Mouse (Mus musculus): Measurements from ENCODE around the gene Fam71f1. TPM values are rescaled to one million over a fixed set of nuclear protein-coding genes. Genes with fewer than 3 reads are reported as not detected.

The Fam71f1 gene
- polyA plus RNA-seq, 1 experiment from 2014 or later = not detected

- Histone ChIP-seq H3K4me1 (ENCODE audit: control insufficient read depth, insufficient read depth, low read length) (no peaks in the 10 kb centered on the region), H3K4me2 (ENCODE audit: low read depth, low read length) (no peak overlapping the region), H3K9me3 (replicated peaks; ENCODE audit: control insufficient read depth, low read length) (no peaks in the 10 kb centered on the region), H3K4me3 (ENCODE audit: low read depth, low read length) (no peak overlapping the region), H3K27ac (replicated peaks; ENCODE audit: low read depth, low read length) (no peak overlapping the region), H3K36me3 (replicated peaks; ENCODE audit: control insufficient read depth, insufficient read depth, low read depth, low read length) (no peaks in the 10 kb centered on the region), H3K9ac (replicated peaks; ENCODE audit: low read length) (no peak overlapping the region; the same call in 1 of the 2 replicates), H3K27me3 (ENCODE audit: control insufficient read depth, insufficient read depth, low read length) (no peaks in the 10 kb centered on the region)
- 50% methylated on average over 6 of the region's 6 CpGs for WGBS
- DNase-seq (ENCODE audit: low spot score) (no peak), ATAC-seq (replicated peaks; ENCODE audit: insufficient number of reproducible peaks, low FRiP score, low TSS enrichment, low read depth) (no peak)
These were observed 31.5 kb upstream of the Fam71f1 start for GRCm38 (mm10) chr6:29287481-29287880.

- 71% methylated on average over 5 of the region's 5 CpGs for WGBS
These were observed 31.0 kb upstream of the Fam71f1 start for GRCm38 (mm10) chr6:29287944-29288343.

DNA sequence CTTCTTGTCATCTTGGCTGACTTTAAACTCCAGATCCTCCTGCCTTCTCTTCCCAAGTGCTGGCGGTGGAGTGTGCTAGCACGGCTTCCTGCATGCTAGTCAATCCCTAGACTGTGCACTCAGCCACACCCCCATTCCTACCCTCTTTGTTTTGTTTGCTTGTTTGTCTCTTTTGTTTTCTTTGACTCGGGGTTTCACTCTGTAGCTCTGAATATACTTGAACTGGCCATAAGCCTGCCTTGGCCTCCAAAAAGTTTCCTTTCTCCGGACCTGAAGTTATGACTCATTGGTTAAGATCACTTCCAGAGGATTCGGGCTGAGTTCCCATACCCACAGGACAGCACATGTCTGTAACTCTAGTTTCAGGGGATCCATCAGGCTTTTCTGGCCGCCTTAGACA, 30.3 kb upstream of the Fam71f1 start:
- Histone ChIP-seq H3K9me3 (replicated peaks; ENCODE audit: control insufficient read depth, low read length) (no peaks in the 10 kb centered on the region), H3K9ac (replicated peaks; ENCODE audit: low read length) (no peak overlapping the region), H3K36me3 (replicated peaks; ENCODE audit: control insufficient read depth, insufficient read depth, low read depth, low read length) (no peaks in the 10 kb centered on the region), H3K4me3 (ENCODE audit: low read depth, low read length) (no peak overlapping the region), H3K4me1 (ENCODE audit: control insufficient read depth, insufficient read depth, low read length) (no peaks in the 10 kb centered on the region), H3K27ac (replicated peaks; ENCODE audit: low read depth, low read length) (no peak overlapping the region), H3K27me3 (ENCODE audit: control insufficient read depth, insufficient read depth, low read length) (no peaks in the 10 kb centered on the region), H3K4me2 (ENCODE audit: low read depth, low read length) (no peak overlapping the region)
- DNase-seq (ENCODE audit: low spot score) (no peak), ATAC-seq (replicated peaks; ENCODE audit: insufficient number of reproducible peaks, low FRiP score, low TSS enrichment, low read depth) (no peak)
- WGBS = 64% methylated on average over 6 of the region's 6 CpGs

More at GRCm38 (mm10) chr6:29287944-29288343, 31.0 kb upstream of the Fam71f1 start:
- ATAC-seq (replicated peaks; ENCODE audit: insufficient number of reproducible peaks, low FRiP score, low TSS enrichment, low read depth) (no peak), DNase-seq (ENCODE audit: low spot score) (no peak)
- Histone ChIP-seq H3K9ac (replicated peaks; ENCODE audit: low read length) (no peak overlapping the region), H3K27me3 (ENCODE audit: control insufficient read depth, insufficient read depth, low read length) (no peaks in the 10 kb centered on the region), H3K9me3 (replicated peaks; ENCODE audit: control insufficient read depth, low read length) (no peaks in the 10 kb centered on the region), H3K4me1 (ENCODE audit: control insufficient read depth, insufficient read depth, low read length) (no peaks in the 10 kb centered on the region), H3K36me3 (replicated peaks; ENCODE audit: control insufficient read depth, insufficient read depth, low read depth, low read length) (no peaks in the 10 kb centered on the region), H3K4me2 (ENCODE audit: low read depth, low read length) (no peak overlapping the region), H3K4me3 (ENCODE audit: low read depth, low read length) (no peak overlapping the region), H3K27ac (replicated peaks; ENCODE audit: low read depth, low read length) (no peak overlapping the region)

DNA sequence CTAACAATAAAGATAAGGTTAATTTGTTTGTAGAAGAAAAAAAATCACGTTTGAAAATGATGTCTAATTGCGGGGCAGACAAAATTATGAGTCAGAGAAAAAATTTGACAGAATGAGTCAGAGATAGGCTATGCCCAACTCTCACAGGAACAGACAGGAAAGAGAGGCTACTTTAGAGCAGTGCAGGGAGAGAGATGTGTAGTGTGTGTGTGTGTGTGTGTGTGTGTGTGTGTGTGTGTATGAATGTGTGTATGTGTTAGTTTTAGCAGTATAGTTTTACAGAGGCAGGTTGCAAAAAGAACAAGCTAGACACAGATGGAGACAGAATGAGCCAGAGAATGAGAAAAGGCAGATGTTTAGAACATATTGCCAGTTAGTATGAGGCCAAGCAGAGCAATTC, 19.8 kb upstream of the Fam71f1 start:
- Histone ChIP-seq H3K36me3 (replicated peaks; ENCODE audit: control insufficient read depth, insufficient read depth, low read depth, low read length) (no peaks in the 10 kb centered on the region), H3K9me3 (replicated peaks; ENCODE audit: control insufficient read depth, low read length) (no peaks in the 10 kb centered on the region), H3K27ac (replicated peaks; ENCODE audit: low read depth, low read length) (no peak overlapping the region), H3K4me1 (ENCODE audit: control insufficient read depth, insufficient read depth, low read length) (no peaks in the 10 kb centered on the region), H3K9ac (replicated peaks; ENCODE audit: low read length) (no peak overlapping the region), H3K4me3 (ENCODE audit: low read depth, low read length) (no peak overlapping the region), H3K27me3 (ENCODE audit: control insufficient read depth, insufficient read depth, low read length) (no peaks in the 10 kb centered on the region), H3K4me2 (ENCODE audit: low read depth, low read length) (no peak overlapping the region)
- ATAC-seq (replicated peaks; ENCODE audit: insufficient number of reproducible peaks, low FRiP score, low TSS enrichment, low read depth) (no peak), DNase-seq (ENCODE audit: low spot score) (no peak)
- WGBS = 65% methylated on average over 2 of the region's 2 CpGs

GRCm38 (mm10) chr6:29303251-29303650, 15.7 kb upstream of the Fam71f1 start:
- ATAC-seq (replicated peaks; ENCODE audit: insufficient number of reproducible peaks, low FRiP score, low TSS enrichment, low read depth) = 0 out of 2 replicates have a peak, but pooled peaks have one; percentile 39
- H3K9me3 ChIP-seq (replicated peaks; ENCODE audit: control insufficient read depth, low read length) = no peaks in the 10 kb centered on the region
- no peaks in the 10 kb centered on the region for H3K4me1 ChIP-seq (ENCODE audit: control insufficient read depth, insufficient read depth, low read length)
- no peak overlapping the region for H3K27ac ChIP-seq (replicated peaks; ENCODE audit: low read depth, low read length)
- H3K9ac ChIP-seq (replicated peaks; ENCODE audit: low read length) = no peak overlapping the region
- no peaks in the 10 kb centered on the region for H3K36me3 ChIP-seq (replicated peaks; ENCODE audit: control insufficient read depth, insufficient read depth, low read depth, low read length)
- H3K4me2 ChIP-seq (ENCODE audit: low read depth, low read length) = no peak overlapping the region
- no peak overlapping the region for H3K4me3 ChIP-seq (ENCODE audit: low read depth, low read length)
- no peaks in the 10 kb centered on the region for H3K27me3 ChIP-seq (ENCODE audit: control insufficient read depth, insufficient read depth, low read length)
- no peak for DNase-seq (ENCODE audit: low spot score)

DNA sequence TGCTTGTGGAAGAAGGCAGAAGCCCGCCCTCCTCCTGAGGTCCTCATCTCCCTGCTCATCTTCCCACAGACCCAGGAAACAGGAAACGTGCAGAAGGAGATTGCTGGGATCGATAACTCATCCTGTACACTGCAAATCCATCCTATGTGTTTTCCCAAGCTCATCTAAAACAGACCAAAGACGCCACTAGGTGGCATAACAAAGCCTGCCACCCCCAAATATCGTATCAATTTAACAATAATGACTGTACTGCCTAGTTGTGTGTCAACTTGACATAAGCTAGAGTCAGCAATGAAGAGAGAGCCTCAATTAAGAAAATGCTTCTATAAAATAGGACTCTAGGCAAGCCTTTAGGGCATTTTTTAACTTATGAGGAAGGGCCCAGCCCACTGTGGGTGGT, 15.2 kb upstream of the Fam71f1 start:
- no peak overlapping the region for H3K27ac ChIP-seq (replicated peaks; ENCODE audit: low read depth, low read length)
- H3K36me3 ChIP-seq (replicated peaks; ENCODE audit: control insufficient read depth, insufficient read depth, low read depth, low read length) = no peaks in the 10 kb centered on the region
- 48% methylated on average over 5 of the region's 5 CpGs for WGBS
- no peaks in the 10 kb centered on the region for H3K9me3 ChIP-seq (replicated peaks; ENCODE audit: control insufficient read depth, low read length)
- no peaks in the 10 kb centered on the region for H3K4me1 ChIP-seq (ENCODE audit: control insufficient read depth, insufficient read depth, low read length)
- H3K4me3 ChIP-seq (ENCODE audit: low read depth, low read length) = no peak overlapping the region
- H3K9ac ChIP-seq (replicated peaks; ENCODE audit: low read length) = no peak overlapping the region
- H3K4me2 ChIP-seq (ENCODE audit: low read depth, low read length) = no peak overlapping the region
- no peaks in the 10 kb centered on the region for H3K27me3 ChIP-seq (ENCODE audit: control insufficient read depth, insufficient read depth, low read length)
- DNase-seq (ENCODE audit: low spot score) (no peak), ATAC-seq (replicated peaks; ENCODE audit: insufficient number of reproducible peaks, low FRiP score, low TSS enrichment, low read depth) (no peak)

GRCm38 (mm10) chr6:29305462-29305861, 13.5 kb upstream of the Fam71f1 start:
- Histone ChIP-seq H3K9ac (replicated peaks; ENCODE audit: low read length) (no peak overlapping the region), H3K4me2 (ENCODE audit: low read depth, low read length) (no peak overlapping the region), H3K9me3 (replicated peaks; ENCODE audit: control insufficient read depth, low read length) (no peaks in the 10 kb centered on the region), H3K27me3 (ENCODE audit: control insufficient read depth, insufficient read depth, low read length) (no peaks in the 10 kb centered on the region), H3K36me3 (replicated peaks; ENCODE audit: control insufficient read depth, insufficient read depth, low read depth, low read length) (no peaks in the 10 kb centered on the region), H3K27ac (replicated peaks; ENCODE audit: low read depth, low read length) (no peak overlapping the region), H3K4me3 (ENCODE audit: low read depth, low read length) (no peak overlapping the region), H3K4me1 (ENCODE audit: control insufficient read depth, insufficient read depth, low read length) (no peaks in the 10 kb centered on the region)
- no peak for ATAC-seq (replicated peaks; ENCODE audit: insufficient number of reproducible peaks, low FRiP score, low TSS enrichment, low read depth)
- no peak for DNase-seq (ENCODE audit: low spot score)
- WGBS = 88% methylated on average over 4 of the region's 4 CpGs

DNA sequence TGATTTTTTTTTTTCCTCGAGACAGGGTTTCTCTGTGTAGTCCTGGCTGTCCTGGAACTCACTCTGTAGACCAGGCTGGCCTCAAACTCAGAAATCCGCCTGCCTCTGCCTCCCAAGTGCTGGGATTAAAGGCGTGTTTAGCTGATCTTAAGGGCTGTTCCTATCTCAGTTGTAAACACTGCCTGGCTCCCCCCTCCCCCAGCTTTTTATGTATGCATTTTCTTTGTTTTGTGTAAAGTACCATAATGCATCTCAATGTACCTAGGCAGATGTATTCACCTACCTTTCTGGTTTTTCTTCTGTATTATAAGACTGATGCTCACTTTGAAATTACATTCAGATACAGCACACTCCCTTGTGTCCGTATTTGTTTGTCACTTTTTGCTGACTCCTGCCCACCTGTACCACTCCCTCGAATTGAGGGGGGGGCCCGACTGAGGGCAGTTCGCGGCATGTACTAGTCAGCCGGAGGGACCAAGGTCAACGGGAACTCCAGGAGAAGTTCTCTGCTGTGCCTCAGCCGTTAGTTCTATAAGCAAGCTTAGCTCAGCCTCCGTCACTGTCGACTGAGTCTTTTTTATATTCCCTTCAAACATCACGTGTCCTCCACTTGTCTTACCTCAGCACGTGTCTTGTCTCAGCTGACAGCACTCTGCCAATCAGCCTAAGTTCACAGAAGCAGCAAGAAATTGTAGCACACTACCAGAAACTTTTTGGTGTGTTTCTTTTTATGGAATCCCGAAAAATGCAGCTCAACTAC, 9.9 kb upstream of the Fam71f1 start:
- Histone ChIP-seq H3K27me3 (ENCODE audit: control insufficient read depth, insufficient read depth, low read length) (no peaks in the 10 kb centered on the region), H3K4me2 (ENCODE audit: low read depth, low read length) (no peak overlapping the region), H3K4me3 (ENCODE audit: low read depth, low read length) (no peak overlapping the region), H3K4me1 (ENCODE audit: control insufficient read depth, insufficient read depth, low read length) (no peaks in the 10 kb centered on the region), H3K9me3 (replicated peaks; ENCODE audit: control insufficient read depth, low read length) (no peaks in the 10 kb centered on the region), H3K36me3 (replicated peaks; ENCODE audit: control insufficient read depth, insufficient read depth, low read depth, low read length) (no peaks in the 10 kb centered on the region), H3K9ac (replicated peaks; ENCODE audit: low read length) (no peak overlapping the region), H3K27ac (replicated peaks; ENCODE audit: low read depth, low read length) (no peak overlapping the region)
- 89% methylated on average over 16 of the region's 16 CpGs for WGBS
- ATAC-seq (replicated peaks; ENCODE audit: insufficient number of reproducible peaks, low FRiP score, low TSS enrichment, low read depth) (no peak), DNase-seq (ENCODE audit: low spot score) (no peak)

Measured in embryonic facial prominence, embryonic 11.5 days (tissue).